Mouse (Mus musculus) hindbrain, embryonic 16.5 days (tissue): ENCODE results near the gene Hyou1. TPM values are rescaled to one million over a fixed set of nuclear protein-coding genes. Genes with fewer than 3 reads are reported as not detected.

Experiments
- microRNA-seq: library from miRNA; unstranded; fragments of <30 nt; microRNA quantifications from one replicate; pipeline ENCODE4, GENCODE M21; 2017
- polyA plus RNA-seq: library from polyadenylated mRNA; unstranded; fragments of >200 nt; fragmentation: Nextera tagmentation; extraction: Ambion mirVana; gene quantifications from 2 replicates; pipeline ENCODE4 v1.2.1, GENCODE M21; 2015

The Hyou1 gene
- polyA plus RNA-seq, 1 experiment from 2014 or later: 25.3 TPM

Small RNA genes lying within 50 kb of the gene (microRNA-seq; reads per million reads assigned to microRNA genes)
- not detected for gene Gm44335
- gene Mir7085: not detected

Other genes starting within 250 kb of the Hyou1 start
- 12.3 and 15.3 TPM in 2 replicates for gene Mcam, start 245.0 kb upstream of the Hyou1 start, polyA plus RNA-seq
- gene Cbl, start 145.4 kb upstream of the Hyou1 start, polyA plus RNA-seq: 17.4 and 20.3 TPM in 2 replicates
- not detected in 2 replicates for gene Ccdc153, start 138.8 kb upstream of the Hyou1 start, polyA plus RNA-seq
- 0.38 and 0.40 TPM in 2 replicates for gene Pdzd3, start 128.0 kb upstream of the Hyou1 start, polyA plus RNA-seq
- 4.7 and 5.4 TPM in 2 replicates for gene Nlrx1, start 110.9 kb upstream of the Hyou1 start, polyA plus RNA-seq
- gene Abcg4, start 90.9 kb upstream of the Hyou1 start, polyA plus RNA-seq: 33.7 and 36.2 TPM in 2 replicates
- 22.3 and 26.6 TPM in 2 replicates for gene Hinfp, start 73.8 kb upstream of the Hyou1 start, polyA plus RNA-seq
- gene C2cd2l, start 59.2 kb upstream of the Hyou1 start, polyA plus RNA-seq: 23.1 and 27.1 TPM in 2 replicates
- 32.5 and 42.6 TPM in 2 replicates for gene Dpagt1, start 53.5 kb upstream of the Hyou1 start, polyA plus RNA-seq
- gene H2afx, start 44.8 kb upstream of the Hyou1 start, polyA plus RNA-seq: 106 and 143 TPM in 2 replicates
- gene Hmbs, start 35.3 kb upstream of the Hyou1 start, polyA plus RNA-seq: 64.0 and 67.4 TPM in 2 replicates
- 43.5 and 46.4 TPM in 2 replicates for gene Vps11, start 17.8 kb upstream of the Hyou1 start, polyA plus RNA-seq
- gene Slc37a4, start 17.4 kb downstream of the Hyou1 start, polyA plus RNA-seq: 56.8 and 60.2 TPM in 2 replicates
- gene Rps25, start 27.6 kb downstream of the Hyou1 start, polyA plus RNA-seq: 742 and 834 TPM in 2 replicates
- gene Trappc4, start 28.1 kb downstream of the Hyou1 start, polyA plus RNA-seq: 293 and 308 TPM in 2 replicates
- gene Ccdc84, start 39.1 kb downstream of the Hyou1 start, polyA plus RNA-seq: 32.3 and 32.4 TPM in 2 replicates
- not detected in 2 replicates for gene Foxr1, start 61.6 kb downstream of the Hyou1 start, polyA plus RNA-seq
- not detected in 2 replicates for gene Upk2, start 75.5 kb downstream of the Hyou1 start, polyA plus RNA-seq
- gene Bcl9l, start 103.3 kb downstream of the Hyou1 start, polyA plus RNA-seq: 9.7 and 11.1 TPM in 2 replicates
- gene Cxcr5, start 182.4 kb downstream of the Hyou1 start, polyA plus RNA-seq: not detected in 2 replicates
- 12.5 and 14.6 TPM in 2 replicates for gene Ddx6, start 225.4 kb downstream of the Hyou1 start, polyA plus RNA-seq